Mouse (Mus musculus) lung, embryonic 14.5 days (tissue): ENCODE results near the gene Cfap43. TPM values are rescaled to one million over a fixed set of nuclear protein-coding genes. Genes with fewer than 3 reads are reported as not detected.

Experiments used
- ATAC-seq: fragments of 200-750 bp; cut with Nextera tagmentation; 2 replicates; pipeline ENCODE4 v1.8.0; 2017; ENCODE audit warnings: mild to moderate bottlenecking, moderate TSS enrichment, moderate library complexity; ENCODE audit not compliant: insufficient read depth
- DNase-seq: peaks from one replicate; pipeline ENCODE4 v3.0.0-alpha.2; 2015
- H3K27ac ChIP-seq: fragments of 300-500 bp; sonication (generic); 2 replicates; pipeline ENCODE4 v1.5.1; 2014; ENCODE audit warnings: low read depth, mild to moderate bottlenecking, moderate library complexity
- H3K27me3 ChIP-seq: fragments of 300-500 bp; sonication (generic); 2 replicates; pipeline ENCODE4 v1.6.1; 2014; ENCODE audit warnings: low read length, control low read depth; ENCODE audit not compliant: insufficient read depth
- H3K36me3 ChIP-seq: fragments of 300-500 bp; sonication (generic); 2 replicates; pipeline ENCODE4 v1.6.1; 2014; ENCODE audit warnings: control low read depth; ENCODE audit not compliant: insufficient read depth
- H3K4me1 ChIP-seq: fragments of 300-500 bp; sonication (generic); 2 replicates; pipeline ENCODE4 v1.6.1; 2014; ENCODE audit warnings: antibody characterized with exemption, control low read depth; ENCODE audit not compliant: insufficient read depth
- H3K4me2 ChIP-seq: fragments of 300-500 bp; sonication (generic); 2 replicates; pipeline ENCODE4 v1.6.1; 2014; ENCODE audit warnings: mild to moderate bottlenecking
- H3K4me3 ChIP-seq: fragments of 300-500 bp; sonication (generic); 2 replicates; pipeline ENCODE4 v1.5.1; 2014; ENCODE audit warnings: low read depth, low read length
- H3K9ac ChIP-seq: fragments of 300-500 bp; sonication (generic); 2 replicates; pipeline ENCODE4 v1.6.1; 2014
- H3K9me3 ChIP-seq: fragments of 300-500 bp; sonication (generic); 2 replicates; pipeline ENCODE4 v1.6.1; 2016; ENCODE audit warnings: low read depth, low read length, control low read depth
- CTCF ChIP-seq: IDR thresholded peaks from 2 replicates; pipeline ENCODE4 v1.5.1; 2016; ENCODE audit warnings: antibody characterized with exemption, low read depth
- WGBS: fragments of 180-500 bp; shearing (Covaris S2); extraction: QIAGEN DNeasy Blood & Tissue Kit; methylation state at CpG from one replicate; pipeline ENCODE4 v1.1.7; 2014; 5-methylcytosine and 5-hydroxymethylcytosine counted together
- microRNA-seq: library from miRNA; unstranded; fragments of <30 nt; microRNA quantifications from one replicate; pipeline ENCODE4, GENCODE M21; 2016; ENCODE audit warnings: borderline number of aligned reads
- polyA plus RNA-seq: library from polyadenylated mRNA; unstranded; fragments of >200 nt; fragmentation: Nextera tagmentation; extraction: Ambion mirVana; gene quantifications from 2 replicates; pipeline ENCODE4 v1.2.1, GENCODE M21; 2014

The Cfap43 gene
- polyA plus RNA-seq, 1 experiment from 2014 or later = 0.14 TPM

- H3K36me3 ChIP-seq = no peaks in the 10 kb centered on the region
- no peaks in the 10 kb centered on the region for H3K9me3 ChIP-seq
- ATAC-seq = no peak
- H3K4me2 ChIP-seq = no peak overlapping the region
- H3K27me3 ChIP-seq = no peaks in the 10 kb centered on the region
- 82% methylated on average over 6 of the region's 6 CpGs for WGBS
- DNase-seq = no peak
- no peak overlapping the region for H3K27ac ChIP-seq
- H3K9ac ChIP-seq = no peak overlapping the region
- H3K4me1 ChIP-seq = 0 out of 2 replicates have a peak, but pooled peaks cover 4% of the 10 kb centered on the region
- H3K4me3 ChIP-seq = no peak overlapping the region
- no peak for TF ChIP-seq CTCF
Measured at GRCm38 (mm10) chr19:47695725-47696124, 223.4 kb downstream of the Cfap43 start.

GRCm38 (mm10) chr19:47691994-47692393 is 227.1 kb downstream of the Cfap43 start, which contains the start of gene Col17a1:
Gene Col17a1 (minus strand): TSS chr19:47692094.
- Histone ChIP-seq H3K27me3 (no peaks in the 10 kb centered on the region), H3K4me1 (no peaks in the 10 kb centered on the region), H3K4me3 (no peak within 1 kb of the TSS), H3K9ac (no peak within 1 kb of the TSS), H3K36me3 (no peaks in the 10 kb centered on the region), H3K9me3 (no peaks in the 10 kb centered on the region), H3K4me2 (no peak within 1 kb of the TSS), H3K27ac (no peak within 1 kb of the TSS)
- no peak for TF ChIP-seq CTCF
- DNase-seq (no peak), ATAC-seq (no peak)
- WGBS = 66% methylated on average over 6 of the region's 6 CpGs

- TF ChIP-seq CTCF = no peak
- H3K9ac ChIP-seq = no peak overlapping the region
- H3K9me3 ChIP-seq = no peaks in the 10 kb centered on the region
- no peak overlapping the region for H3K27ac ChIP-seq
- 61% methylated on average over 7 of the region's 7 CpGs for WGBS
- DNase-seq (no peak), ATAC-seq (no peak)
- H3K4me3 ChIP-seq = no peak overlapping the region
- H3K4me2 ChIP-seq = no peak overlapping the region
- no peaks in the 10 kb centered on the region for H3K27me3 ChIP-seq
- H3K36me3 ChIP-seq = no peaks in the 10 kb centered on the region
- H3K4me1 ChIP-seq = no peaks in the 10 kb centered on the region
Measured at GRCm38 (mm10) chr19:47689592-47689991, 229.5 kb downstream of the Cfap43 start.

Small RNA genes within 50 kb of the gene (microRNA-seq; reads per million reads assigned to microRNA genes)
- gene Gm22240 (not detected), gene Mir8090 (not detected)

Other genes with a start within 250 kb of the Cfap43 start
- gene Col17a1, start 227.2 kb downstream of the Cfap43 start, polyA plus RNA-seq = 1.8 TPM in 2 replicates
- gene Sfr1, start 187.6 kb downstream of the Cfap43 start, polyA plus RNA-seq = 283 and 284 TPM in 2 replicates
- gene Gsto1, start 64.3 kb downstream of the Cfap43 start, polyA plus RNA-seq = 80.5 and 80.6 TPM in 2 replicates
- gene Gsto2, start 53.8 kb downstream of the Cfap43 start, polyA plus RNA-seq = 0.72 and 1.4 TPM in 2 replicates
- gene Itprip, start within 50 bp of the Cfap43 start, polyA plus RNA-seq = 14.7 and 15.2 TPM in 2 replicates
- gene Cfap58, start 18.4 kb upstream of the Cfap43 start, polyA plus RNA-seq = 0.14 TPM in 1 of 2 replicates, not detected in the other